Mouse (Mus musculus) limb, embryonic 15.5 days (tissue): ENCODE data around the gene Acat1. TPM values are rescaled to one million over a fixed set of nuclear protein-coding genes. Genes with fewer than 3 reads are reported as not detected.

Experiments
- polyA plus RNA-seq: library from polyadenylated mRNA; unstranded; fragments of >200 nt; fragmentation: Nextera tagmentation; extraction: Ambion mirVana; gene quantifications from 2 replicates; pipeline ENCODE4 v1.2.1, GENCODE M21; 2015

Gene Acat1
- polyA plus RNA-seq, 1 experiment from 2014 or later = 157 TPM

Other genes with a start within 250 kb of the Acat1 start
- gene Kdelc2, start 226.4 kb downstream of the Acat1 start, polyA plus RNA-seq = 31.9 and 32.4 TPM in 2 replicates
- 0.84 and 1.3 TPM in 2 replicates for gene 4930550C14Rik, start 208.1 kb downstream of the Acat1 start, polyA plus RNA-seq
- 11.3 and 11.6 TPM in 2 replicates for gene Atm, start 73.6 kb downstream of the Acat1 start, polyA plus RNA-seq
- gene Npat, start 73.3 kb downstream of the Acat1 start, polyA plus RNA-seq = 16.4 and 16.7 TPM in 2 replicates
- gene Cul5, start 59.6 kb upstream of the Acat1 start, polyA plus RNA-seq = 29.0 and 32.9 TPM in 2 replicates
- 0.38 and 0.45 TPM in 2 replicates for gene Rab39, start 95.8 kb upstream of the Acat1 start, polyA plus RNA-seq
- gene Slc35f2, start 161.2 kb upstream of the Acat1 start, polyA plus RNA-seq = 5.2 and 5.6 TPM in 2 replicates
- 65.2 and 204 TPM in 2 replicates for gene Sln, start 239.8 kb upstream of the Acat1 start, polyA plus RNA-seq